Mouse (Mus musculus): ENCODE measurements at regions not wholly inside any gene's neighbourhood (a gene's known extent, or its start where the extent isn't known, plus 50 kb on each side); places are given as distances from the start of the nearest gene placed in this dataset.
A peak's percentile ranks its signal among the peaks of the same experiment; 100 is the strongest.

GRCm38 (mm10) chr5:64574386-64574785 lies 228.8 kb upstream of the Klf3 start:
- no peak overlapping the region for H3K9ac ChIP-seq (replicated peaks)
- 89% methylated on average over 10 of the region's 10 CpGs for WGBS
- H3K9me3 ChIP-seq = no peaks in the 10 kb centered on the region
- H3K36me3 ChIP-seq = no peaks in the 10 kb centered on the region
- H3K4me1 ChIP-seq = peaks cover 5% of the 10 kb centered on the region; the same call in 1 of the 2 replicates
- no peak overlapping the region for H3K4me2 ChIP-seq (replicated peaks)
- no peak overlapping the region for H3K27ac ChIP-seq (replicated peaks)
- no peaks in the 10 kb centered on the region for H3K27me3 ChIP-seq
- no peak for ATAC-seq (ENCODE audit: low FRiP score, low read depth)
- no peak overlapping the region for H3K4me3 ChIP-seq

- Histone ChIP-seq H3K4me2 (replicated peaks) (no peak overlapping the region), H3K4me1 (peaks cover 13% of the 10 kb centered on the region), H3K9ac (replicated peaks) (no peak overlapping the region), H3K4me3 (no peak overlapping the region), H3K9me3 (no peaks in the 10 kb centered on the region), H3K27ac (replicated peaks) (no peak overlapping the region), H3K27me3 (no peaks in the 10 kb centered on the region), H3K36me3 (no peaks in the 10 kb centered on the region)
- ATAC-seq (ENCODE audit: low FRiP score, low read depth) = no peak
- 89% methylated on average over 6 of the region's 6 CpGs for WGBS
These were observed 227.3 kb upstream of the Klf3 start for GRCm38 (mm10) chr5:64575896-64576295.

- Histone ChIP-seq H3K9ac (replicated peaks) (no peak overlapping the region), H3K9me3 (no peaks in the 10 kb centered on the region), H3K27ac (replicated peaks) (0 out of 2 replicates have a peak overlapping the region, but pooled peaks have one; percentile 10), H3K27me3 (no peaks in the 10 kb centered on the region), H3K4me3 (no peak overlapping the region), H3K36me3 (no peaks in the 10 kb centered on the region), H3K4me2 (replicated peaks) (no peak overlapping the region), H3K4me1 (peaks cover 13% of the 10 kb centered on the region)
- 78% methylated on average over 19 of the region's 19 CpGs for WGBS
- ATAC-seq (ENCODE audit: low FRiP score, low read depth) = no peak
These were observed 226.5 kb upstream of the Klf3 start for GRCm38 (mm10) chr5:64576426-64577262.

DNA sequence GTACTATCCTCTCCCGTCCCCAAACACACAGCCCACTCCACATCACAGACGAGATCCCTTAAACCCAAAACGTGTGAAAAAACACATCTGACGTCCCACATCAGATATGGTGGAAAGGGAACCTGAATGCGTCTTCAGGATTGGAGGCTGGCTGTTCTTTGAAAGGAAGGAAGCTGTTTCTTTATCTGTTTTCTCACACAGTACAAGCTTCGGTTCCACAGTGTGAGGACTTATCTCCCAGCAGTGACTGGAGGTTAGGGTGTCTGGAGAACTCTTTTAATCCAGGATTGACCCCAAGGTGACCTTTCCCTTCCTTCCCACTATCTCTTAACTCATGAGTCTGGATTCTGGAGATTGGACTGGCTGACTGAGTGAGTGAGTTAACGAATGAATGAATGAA lies 225.8 kb upstream of the Klf3 start:
- Histone ChIP-seq H3K9ac (replicated peaks) (no peak overlapping the region), H3K4me1 (peaks cover 13% of the 10 kb centered on the region), H3K36me3 (no peaks in the 10 kb centered on the region), H3K27me3 (no peaks in the 10 kb centered on the region), H3K9me3 (no peaks in the 10 kb centered on the region), H3K27ac (replicated peaks) (0 out of 2 replicates have a peak overlapping the region, but pooled peaks have one; percentile 10), H3K4me3 (no peak overlapping the region), H3K4me2 (replicated peaks) (no peak overlapping the region)
- 47% methylated on average over 7 of the region's 7 CpGs for WGBS
- ATAC-seq (ENCODE audit: low FRiP score, low read depth) = no peak

GRCm38 (mm10) chr5:64578536-64578935 lies 224.7 kb upstream of the Klf3 start:
- ATAC-seq (ENCODE audit: low FRiP score, low read depth) = no peak
- H3K27ac ChIP-seq (replicated peaks) = no peak overlapping the region
- H3K36me3 ChIP-seq = no peaks in the 10 kb centered on the region
- no peak overlapping the region for H3K4me2 ChIP-seq (replicated peaks)
- no peaks in the 10 kb centered on the region for H3K27me3 ChIP-seq
- WGBS = 93% methylated on average over 6 of the region's 6 CpGs
- no peak overlapping the region for H3K4me3 ChIP-seq
- H3K4me1 ChIP-seq = peaks cover 13% of the 10 kb centered on the region
- no peak overlapping the region for H3K9ac ChIP-seq (replicated peaks)
- H3K9me3 ChIP-seq = no peaks in the 10 kb centered on the region

- Histone ChIP-seq H3K4me2 (replicated peaks) (no peak overlapping the region), H3K36me3 (no peaks in the 10 kb centered on the region), H3K27me3 (no peaks in the 10 kb centered on the region), H3K4me1 (peaks cover 13% of the 10 kb centered on the region), H3K9ac (replicated peaks) (no peak overlapping the region), H3K27ac (replicated peaks) (no peak overlapping the region), H3K4me3 (no peak overlapping the region), H3K9me3 (no peaks in the 10 kb centered on the region)
- ATAC-seq (ENCODE audit: low FRiP score, low read depth) = no peak
- 39% methylated on average over 5 of the region's 5 CpGs for WGBS
These were observed 224.1 kb upstream of the Klf3 start for GRCm38 (mm10) chr5:64579086-64579485.

DNA sequence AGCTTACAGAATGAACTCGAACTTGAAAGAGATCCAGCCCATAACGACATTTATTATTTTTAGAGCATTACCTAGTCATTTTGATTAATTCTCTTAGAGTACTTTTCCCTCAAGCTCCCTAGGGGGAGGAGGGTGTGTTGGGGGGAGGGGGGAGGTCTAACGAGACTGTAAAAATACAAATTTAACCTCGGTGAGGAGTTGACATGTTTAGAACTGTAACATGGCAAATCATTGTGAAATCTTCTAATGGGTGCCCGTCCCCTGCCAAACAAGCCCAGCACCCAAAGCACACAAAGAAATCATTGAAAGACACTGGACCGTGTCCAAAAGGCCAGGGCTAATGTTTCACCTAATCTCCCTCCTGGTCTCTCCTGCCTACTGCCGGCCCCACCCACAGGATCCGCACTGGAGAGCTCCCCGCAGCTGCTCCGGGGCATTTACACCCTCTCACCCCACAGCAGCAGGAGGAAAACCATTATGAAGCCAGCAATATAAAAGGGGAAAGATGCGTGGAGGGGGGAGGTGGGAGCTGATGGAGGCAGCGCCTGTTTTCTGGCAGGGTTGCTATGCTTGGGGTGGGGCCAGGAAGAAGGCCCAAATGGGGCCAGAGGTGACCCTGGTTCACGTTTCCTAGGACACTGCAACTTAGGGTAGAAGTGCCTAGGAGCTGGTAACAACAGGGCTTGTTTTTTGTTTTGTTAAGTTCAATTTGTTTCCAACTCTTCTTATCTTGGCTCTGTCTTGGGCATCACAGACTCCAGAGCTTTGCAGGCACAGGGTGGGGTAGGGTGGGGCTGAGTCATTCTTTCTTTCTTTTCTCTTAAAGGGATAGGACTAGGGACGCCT lies 223.5 kb upstream of the Klf3 start:
- H3K4me3 ChIP-seq = no peak overlapping the region
- peak overlapping the region; percentile 32; the same call in 1 of the 2 replicates for H3K27ac ChIP-seq (replicated peaks)
- 10% methylated on average over 14 of the region's 14 CpGs for WGBS
- ATAC-seq (ENCODE audit: low FRiP score, low read depth) = peak; percentile 77
- H3K9ac ChIP-seq (replicated peaks) = peak overlapping the region; percentile 26; the same call in 1 of the 2 replicates
- peaks cover 13% of the 10 kb centered on the region for H3K4me1 ChIP-seq
- no peaks in the 10 kb centered on the region for H3K9me3 ChIP-seq
- no peaks in the 10 kb centered on the region for H3K27me3 ChIP-seq
- H3K4me2 ChIP-seq (replicated peaks) = peak overlapping the region; percentile 32
- no peaks in the 10 kb centered on the region for H3K36me3 ChIP-seq

- H3K4me1 ChIP-seq = peaks cover 13% of the 10 kb centered on the region
- H3K27me3 ChIP-seq = no peaks in the 10 kb centered on the region
- no peak for ATAC-seq (ENCODE audit: low FRiP score, low read depth)
- no peak overlapping the region for H3K9ac ChIP-seq (replicated peaks)
- no peak overlapping the region; the same call in 1 of the 2 replicates for H3K4me2 ChIP-seq (replicated peaks)
- H3K9me3 ChIP-seq = no peaks in the 10 kb centered on the region
- no peak overlapping the region for H3K27ac ChIP-seq (replicated peaks)
- 74% methylated on average over 3 of the region's 3 CpGs for WGBS
- no peak overlapping the region for H3K4me3 ChIP-seq
- no peaks in the 10 kb centered on the region for H3K36me3 ChIP-seq
These were observed 222.9 kb upstream of the Klf3 start for GRCm38 (mm10) chr5:64580340-64580723.

DNA sequence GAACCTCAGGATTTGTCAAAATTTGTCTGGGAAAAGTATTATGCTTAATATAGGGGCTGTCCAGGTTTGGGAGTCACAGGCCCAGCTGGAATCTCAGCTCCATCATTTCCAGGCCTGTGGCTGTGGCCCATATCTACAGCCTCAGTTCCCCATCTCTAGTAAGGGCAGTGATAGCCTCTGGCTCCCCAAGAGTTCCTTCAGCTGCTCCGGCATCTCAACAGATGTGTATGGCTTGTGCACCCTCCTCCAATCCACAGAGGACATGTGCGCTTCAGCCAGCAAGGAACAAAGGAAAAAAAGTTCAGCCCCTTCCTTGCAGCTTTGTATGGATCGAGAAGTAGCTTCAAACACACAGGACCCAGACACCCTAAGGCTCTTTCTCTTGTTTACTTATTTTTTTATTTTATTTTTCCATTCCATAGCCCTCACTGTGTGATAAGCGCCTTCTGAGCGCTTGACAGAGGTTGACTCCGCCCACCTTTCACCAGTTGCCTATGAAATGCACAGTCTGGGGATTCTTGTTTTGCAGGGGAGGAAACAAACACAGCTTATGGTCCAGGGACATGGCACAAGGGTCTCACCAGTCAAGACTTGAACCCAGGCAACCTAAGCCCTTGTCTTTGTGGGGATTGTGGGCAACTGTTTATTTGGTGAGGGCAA lies 222.3 kb upstream of the Klf3 start:
- no peaks in the 10 kb centered on the region for H3K9me3 ChIP-seq
- H3K36me3 ChIP-seq = no peaks in the 10 kb centered on the region
- 82% methylated on average over 6 of the region's 6 CpGs for WGBS
- no peak overlapping the region for H3K4me3 ChIP-seq
- H3K4me1 ChIP-seq = peaks cover 13% of the 10 kb centered on the region
- no peak overlapping the region for H3K4me2 ChIP-seq (replicated peaks)
- H3K27ac ChIP-seq (replicated peaks) = no peak overlapping the region
- no peak overlapping the region for H3K9ac ChIP-seq (replicated peaks)
- no peaks in the 10 kb centered on the region for H3K27me3 ChIP-seq
- no peak for ATAC-seq (ENCODE audit: low FRiP score, low read depth)

DNA sequence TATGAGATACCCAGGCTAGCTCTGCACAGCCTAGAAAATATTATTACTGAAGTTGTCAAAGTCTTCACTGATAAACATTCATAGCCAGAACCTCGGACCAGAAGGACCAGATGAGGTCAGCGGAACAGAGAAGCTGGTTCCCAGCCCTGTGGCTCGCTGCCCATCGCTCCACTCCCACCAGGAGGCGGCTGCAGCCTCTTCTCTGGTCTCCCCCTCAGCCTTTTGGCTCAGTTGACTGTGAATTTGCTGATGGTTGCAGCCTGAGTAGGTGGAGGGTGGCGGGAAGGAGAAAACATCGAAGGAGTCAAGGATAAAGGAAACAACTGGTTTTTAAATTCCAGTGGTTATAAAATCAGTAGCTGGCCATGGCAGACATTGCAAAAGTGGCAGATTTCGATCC lies 221.7 kb upstream of the Klf3 start:
- H3K36me3 ChIP-seq = no peaks in the 10 kb centered on the region
- no peak overlapping the region for H3K9ac ChIP-seq (replicated peaks)
- no peak overlapping the region for H3K4me3 ChIP-seq
- no peak for ATAC-seq (ENCODE audit: low FRiP score, low read depth)
- H3K27me3 ChIP-seq = no peaks in the 10 kb centered on the region
- H3K4me2 ChIP-seq (replicated peaks) = no peak overlapping the region
- H3K9me3 ChIP-seq = no peaks in the 10 kb centered on the region
- WGBS = 78% methylated on average over 8 of the region's 8 CpGs
- H3K27ac ChIP-seq (replicated peaks) = no peak overlapping the region
- peaks cover 13% of the 10 kb centered on the region for H3K4me1 ChIP-seq

GRCm38 (mm10) chr5:64582031-64582430 lies 221.2 kb upstream of the Klf3 start:
- Histone ChIP-seq H3K27me3 (no peaks in the 10 kb centered on the region), H3K9me3 (no peaks in the 10 kb centered on the region), H3K4me1 (peaks cover 13% of the 10 kb centered on the region), H3K4me2 (replicated peaks) (no peak overlapping the region), H3K9ac (replicated peaks) (no peak overlapping the region), H3K4me3 (no peak overlapping the region), H3K36me3 (no peaks in the 10 kb centered on the region), H3K27ac (replicated peaks) (no peak overlapping the region)
- no peak for ATAC-seq (ENCODE audit: low FRiP score, low read depth)
- WGBS = 81% methylated on average over 9 of the region's 9 CpGs

GRCm38 (mm10) chr5:64584308-64584707 lies 218.9 kb upstream of the Klf3 start:
- no peak overlapping the region for H3K4me3 ChIP-seq
- ATAC-seq (ENCODE audit: low FRiP score, low read depth) = no peak
- no peak overlapping the region for H3K9ac ChIP-seq (replicated peaks)
- H3K4me1 ChIP-seq = peaks cover 14% of the 10 kb centered on the region
- no peak overlapping the region for H3K4me2 ChIP-seq (replicated peaks)
- WGBS = 69% methylated on average over 1 of the region's 1 CpGs
- H3K36me3 ChIP-seq = no peaks in the 10 kb centered on the region
- H3K27ac ChIP-seq (replicated peaks) = no peak overlapping the region
- no peaks in the 10 kb centered on the region for H3K27me3 ChIP-seq
- no peaks in the 10 kb centered on the region for H3K9me3 ChIP-seq

All from midbrain, embryonic 12.5 days (tissue).